Mouse (Mus musculus) heart, embryonic 16.5 days (tissue): Measurements from ENCODE around the gene Egfem1. TPM values are rescaled to one million over a fixed set of nuclear protein-coding genes. Genes with fewer than 3 reads are reported as not detected.

ENCODE experiments used
- ATAC-seq: fragments of 200-750 bp; cut with Nextera tagmentation; replicated peaks from 2 replicates; pipeline ENCODE4 v1.8.0; 2017; ENCODE audit warnings: moderate number of reproducible peaks; ENCODE audit not compliant: insufficient read depth, low FRiP score; ENCODE audit errors: extremely low read depth
- H3K27ac ChIP-seq: fragments of 300-500 bp; sonication (generic); 2 replicates; pipeline ENCODE4 v1.5.1; 2014; ENCODE audit warnings: mild to moderate bottlenecking, low read length, control low read depth, moderate library complexity
- H3K27me3 ChIP-seq: fragments of 300-500 bp; sonication (generic); 2 replicates; pipeline ENCODE4 v1.6.1; 2014; ENCODE audit warnings: low read length, mixed read lengths; ENCODE audit not compliant: control insufficient read depth, insufficient read depth
- H3K36me3 ChIP-seq: fragments of 300-500 bp; sonication (generic); 2 replicates; pipeline ENCODE4 v1.6.1; 2014; ENCODE audit not compliant: control insufficient read depth, insufficient read depth
- H3K4me1 ChIP-seq: fragments of 300-500 bp; sonication (generic); 2 replicates; pipeline ENCODE4 v1.6.1; 2014; ENCODE audit warnings: low read length, mixed read lengths; ENCODE audit not compliant: control insufficient read depth, insufficient read depth
- H3K4me2 ChIP-seq: fragments of 300-500 bp; sonication (generic); 2 replicates; pipeline ENCODE4 v1.6.1; 2014; ENCODE audit warnings: low read depth, mild to moderate bottlenecking, control low read depth, low read length
- H3K4me3 ChIP-seq: fragments of 300-500 bp; sonication (generic); 2 replicates; pipeline ENCODE4 v1.5.1; 2014; ENCODE audit warnings: mild to moderate bottlenecking, control low read depth, low read length
- H3K9ac ChIP-seq: fragments of 300-500 bp; sonication (generic); 2 replicates; pipeline ENCODE4 v1.6.1; 2014; ENCODE audit warnings: low read length, control low read depth
- H3K9me3 ChIP-seq: fragments of 300-500 bp; sonication (generic); replicated peaks from 2 replicates; pipeline ENCODE4 v1.6.1; 2016; ENCODE audit warnings: low read length; ENCODE audit not compliant: control insufficient read depth
- WGBS: fragments of 180-500 bp; shearing (Covaris S2); extraction: QIAGEN DNeasy Blood & Tissue Kit; methylation state at CpG from one replicate; pipeline ENCODE4 v1.1.7; 2014; 5-methylcytosine and 5-hydroxymethylcytosine counted together
- polyA plus RNA-seq: library from polyadenylated mRNA; unstranded; fragments of >200 nt; fragmentation: Nextera tagmentation; extraction: Ambion mirVana; gene quantifications from 2 replicates; pipeline ENCODE4 v1.2.1, GENCODE M21; 2015

Egfem1 gene
- polyA plus RNA-seq, 1 experiment from 2014 or later = 0.95 TPM

DNA sequence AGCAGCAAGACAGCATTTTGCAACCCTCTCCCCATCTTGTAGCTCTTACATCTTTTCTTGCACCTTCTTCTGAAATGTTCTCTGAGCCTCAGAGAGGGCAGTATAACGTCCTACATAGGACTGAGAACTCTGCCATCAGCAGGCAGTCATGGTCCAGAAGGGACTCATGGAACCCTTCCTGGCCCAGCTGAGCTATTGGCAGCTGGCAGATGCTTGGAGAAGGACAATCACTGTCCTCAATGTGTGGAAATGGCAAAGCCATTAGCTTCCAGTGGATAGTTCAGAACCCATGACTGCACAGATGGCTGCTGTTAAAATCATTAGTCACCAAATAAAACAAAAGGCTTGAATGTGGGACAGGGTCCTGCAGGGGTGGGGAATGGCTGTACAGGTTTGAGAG is 35.6 kb downstream of the Egfem1 start:
- H3K4me3 ChIP-seq = no peak overlapping the region
- no peak overlapping the region for H3K27ac ChIP-seq
- H3K9ac ChIP-seq = no peak overlapping the region
- H3K27me3 ChIP-seq = no peaks in the 10 kb centered on the region
- H3K36me3 ChIP-seq = no peaks in the 10 kb centered on the region
- no peak for ATAC-seq
- no peaks in the 10 kb centered on the region for H3K9me3 ChIP-seq
- H3K4me1 ChIP-seq = no peaks in the 10 kb centered on the region
- H3K4me2 ChIP-seq = no peak overlapping the region
- WGBS = 53% methylated on average over 1 of the region's 1 CpGs

DNA sequence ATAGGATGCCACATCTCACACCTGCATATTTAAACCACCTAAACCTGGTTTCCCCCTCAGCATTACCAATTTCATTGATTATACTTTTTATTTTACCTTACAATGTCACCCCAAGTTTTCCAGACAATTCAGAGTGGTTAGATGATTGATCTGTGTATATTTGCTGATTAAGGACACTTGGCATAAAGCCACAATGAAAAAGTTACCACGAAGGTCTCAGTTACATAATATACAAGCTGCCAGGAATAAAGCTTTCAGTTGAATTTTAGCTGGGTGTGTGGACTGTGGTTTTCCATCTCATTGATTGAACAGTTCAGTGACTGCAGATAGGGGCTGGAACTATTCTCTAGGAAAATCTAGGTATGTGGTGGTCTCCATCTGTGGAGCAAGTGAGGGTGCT is 40.7 kb downstream of the Egfem1 start:
- Histone ChIP-seq H3K9ac (no peak overlapping the region), H3K4me1 (no peaks in the 10 kb centered on the region), H3K36me3 (no peaks in the 10 kb centered on the region), H3K4me3 (no peak overlapping the region), H3K4me2 (no peak overlapping the region), H3K9me3 (no peaks in the 10 kb centered on the region), H3K27ac (no peak overlapping the region), H3K27me3 (no peaks in the 10 kb centered on the region)
- 58% methylated on average over 1 of the region's 1 CpGs for WGBS
- ATAC-seq = no peak

DNA sequence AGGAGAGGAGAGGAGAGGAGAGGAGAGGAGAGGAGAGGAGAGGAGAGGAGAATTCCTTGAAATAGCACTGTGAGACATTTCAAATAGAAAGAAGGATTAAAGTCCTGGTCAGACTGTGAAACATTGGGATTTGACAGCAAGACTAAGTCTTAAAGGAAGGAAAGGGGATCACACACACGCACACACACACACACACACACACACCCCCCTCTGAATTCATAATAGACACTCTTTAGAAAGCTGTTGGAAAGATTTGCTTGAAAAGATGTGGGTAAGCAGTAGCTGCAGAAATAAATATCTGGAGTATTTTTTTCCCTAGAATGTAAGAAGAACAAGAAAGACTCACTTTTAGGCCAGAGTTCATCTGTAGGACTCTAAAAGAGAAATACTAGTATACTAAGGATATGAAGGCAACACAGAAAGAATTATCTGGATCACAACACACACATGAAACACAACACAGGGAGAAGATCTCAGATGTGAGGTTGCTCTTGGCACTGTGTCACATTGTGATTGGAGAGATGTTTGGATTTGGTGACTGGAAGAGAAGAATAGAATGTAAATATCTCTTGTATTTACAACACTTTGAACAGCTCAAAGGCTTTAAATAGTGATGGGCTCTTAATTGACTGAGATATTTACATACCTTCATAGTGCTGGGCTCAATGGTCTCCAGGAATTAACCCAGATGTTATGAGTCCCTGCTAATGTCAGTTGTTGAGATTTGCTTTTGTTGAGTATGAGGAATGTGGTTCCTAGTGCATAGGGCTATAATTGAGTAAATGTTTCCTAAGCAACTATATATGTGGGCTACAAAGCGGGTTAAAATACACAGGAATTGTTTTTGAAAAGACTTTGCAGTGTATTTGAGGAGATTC is 50.5 kb downstream of the Egfem1 start:
- no peaks in the 10 kb centered on the region for H3K27me3 ChIP-seq
- no peak overlapping the region for H3K27ac ChIP-seq
- no peaks in the 10 kb centered on the region for H3K4me1 ChIP-seq
- no peak overlapping the region for H3K9ac ChIP-seq
- WGBS = 67% methylated on average over 2 of the region's 2 CpGs
- H3K4me3 ChIP-seq = no peak overlapping the region
- H3K36me3 ChIP-seq = no peaks in the 10 kb centered on the region
- ATAC-seq = no peak
- H3K4me2 ChIP-seq = no peak overlapping the region
- no peaks in the 10 kb centered on the region for H3K9me3 ChIP-seq

DNA sequence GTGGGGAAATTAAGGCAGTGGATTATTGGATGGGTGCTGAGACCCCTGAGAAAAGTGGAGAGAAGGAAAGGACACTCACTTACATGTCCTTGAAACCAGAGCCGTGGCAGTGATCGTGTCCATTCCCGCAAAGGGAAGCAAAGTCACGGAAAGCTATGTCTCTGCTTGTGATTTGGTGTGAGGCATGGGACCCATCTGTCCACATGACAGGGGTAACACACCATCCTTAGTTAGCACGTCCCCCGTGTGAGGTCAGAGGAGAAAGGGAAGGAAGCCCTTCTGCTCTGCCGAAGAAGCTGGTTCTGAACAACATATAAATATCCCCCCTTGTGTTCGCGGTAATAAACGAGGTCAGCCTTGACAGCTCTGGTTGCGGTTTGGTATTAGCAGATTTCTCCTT is 52.7 kb downstream of the Egfem1 start:
- 51% methylated on average over 11 of the region's 11 CpGs for WGBS
- Histone ChIP-seq H3K27me3 (no peaks in the 10 kb centered on the region), H3K27ac (no peak overlapping the region), H3K9me3 (no peaks in the 10 kb centered on the region), H3K9ac (no peak overlapping the region), H3K36me3 (no peaks in the 10 kb centered on the region), H3K4me1 (no peaks in the 10 kb centered on the region), H3K4me2 (no peak overlapping the region), H3K4me3 (no peak overlapping the region)
- no peak for ATAC-seq

DNA sequence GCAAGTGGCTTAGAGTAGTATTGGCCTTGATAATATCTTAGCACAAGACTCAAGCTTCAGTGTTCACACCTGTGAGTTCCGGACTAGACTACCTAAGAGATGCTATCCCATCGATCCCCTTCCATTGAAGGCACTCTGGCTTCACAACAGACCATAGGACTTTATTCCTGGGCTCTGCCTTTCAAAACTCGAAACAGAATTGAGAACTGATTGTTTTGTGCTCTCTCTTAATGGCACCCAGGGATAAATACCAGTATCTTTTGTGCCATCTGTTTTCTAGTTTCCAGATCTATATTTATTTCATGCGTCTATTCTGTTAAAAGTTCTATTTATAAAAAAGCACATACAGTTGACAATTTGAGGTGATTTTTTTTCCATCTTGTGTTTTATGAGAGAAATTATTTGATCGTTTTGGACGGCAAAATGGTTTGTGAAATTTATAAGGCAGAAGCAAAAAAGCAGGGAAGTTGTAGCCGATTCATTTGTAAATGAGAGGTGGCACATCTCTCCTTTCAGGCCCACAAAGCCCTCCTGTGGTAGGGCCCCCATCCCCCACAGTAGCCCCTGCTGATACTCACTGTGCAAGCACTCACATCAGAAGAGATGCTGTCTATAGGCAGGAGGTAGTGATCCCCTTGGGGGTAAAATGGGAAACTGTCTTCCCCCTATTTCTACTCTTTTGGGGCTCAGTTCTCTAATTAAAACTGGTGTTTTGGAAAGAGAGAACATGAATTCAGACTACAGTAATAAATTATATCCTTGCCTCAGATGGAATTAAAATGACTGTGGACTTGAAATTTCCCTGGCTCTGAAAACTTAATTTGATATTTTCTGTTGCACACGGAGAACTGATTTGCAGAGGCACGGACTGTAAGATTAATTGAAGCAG is 53.6 kb downstream of the Egfem1 start:
- Histone ChIP-seq H3K9me3 (no peaks in the 10 kb centered on the region), H3K4me2 (no peak overlapping the region), H3K27me3 (no peaks in the 10 kb centered on the region), H3K4me1 (no peaks in the 10 kb centered on the region), H3K36me3 (no peaks in the 10 kb centered on the region), H3K27ac (no peak overlapping the region), H3K9ac (no peak overlapping the region), H3K4me3 (no peak overlapping the region)
- ATAC-seq = no peak
- WGBS = 54% methylated on average over 9 of the region's 9 CpGs

DNA sequence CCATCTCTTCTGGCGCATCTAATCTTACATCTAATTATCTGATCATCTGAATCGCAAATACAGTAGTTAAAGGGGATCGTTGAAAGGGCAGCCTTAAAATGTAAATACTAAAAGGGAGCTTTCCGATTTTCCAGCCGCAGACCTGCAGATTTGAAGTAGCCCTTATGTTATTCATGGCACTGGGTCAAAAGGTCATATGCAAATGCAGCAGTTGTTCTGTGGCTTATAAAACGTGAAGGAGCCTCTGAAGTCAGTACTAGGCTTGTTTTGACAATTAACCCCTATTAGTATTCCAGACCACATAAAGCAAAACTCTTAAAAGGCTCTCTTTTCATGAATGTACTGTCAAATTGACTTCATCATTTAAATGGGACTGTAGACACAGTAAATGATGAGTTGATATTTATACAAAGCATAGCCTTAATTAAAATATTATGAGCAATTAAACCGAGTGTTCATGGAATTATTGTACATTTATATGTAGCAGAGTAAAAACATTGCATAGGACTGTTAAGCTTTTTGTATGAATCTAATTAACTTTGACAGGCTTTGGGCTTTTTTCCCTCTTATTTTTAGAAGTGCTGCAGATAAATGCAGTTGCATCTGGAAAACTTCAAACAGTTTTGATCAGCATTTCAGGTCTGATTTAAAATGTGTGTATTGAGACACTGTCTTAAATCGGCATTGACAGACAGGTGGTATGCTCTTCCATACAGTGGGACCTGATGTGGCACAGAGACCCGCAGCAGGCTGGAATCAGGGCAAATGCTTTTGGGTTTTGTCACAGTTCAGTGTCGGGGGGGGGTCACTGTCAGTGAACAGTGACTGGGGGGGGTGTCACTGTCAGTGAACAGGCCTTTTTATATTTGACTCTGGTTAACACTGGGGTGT is 54.5 kb downstream of the Egfem1 start:
- WGBS = 26% methylated on average over 10 of the region's 10 CpGs

DNA sequence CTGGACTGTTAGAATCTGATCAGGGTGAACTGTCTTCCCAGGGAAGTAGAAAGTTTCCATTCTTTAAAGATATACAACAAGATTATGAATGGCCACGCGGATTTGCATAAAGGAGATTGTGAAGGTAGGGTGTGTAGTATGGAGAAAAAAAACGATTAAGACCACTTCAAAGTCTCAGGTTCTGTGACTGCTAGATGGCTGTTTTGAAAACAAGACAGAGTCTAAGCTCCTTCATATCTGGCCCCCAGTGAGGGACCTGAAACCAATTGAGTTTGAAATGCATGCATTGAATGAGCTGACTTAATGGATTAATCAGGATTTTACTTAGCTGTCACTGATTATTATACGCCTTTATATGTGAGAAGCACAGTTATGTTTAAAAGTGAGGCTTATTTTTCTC is 86.6 kb downstream of the Egfem1 start:
- no peak overlapping the region for H3K9ac ChIP-seq
- H3K9me3 ChIP-seq = no peaks in the 10 kb centered on the region
- ATAC-seq = no peak
- no peak overlapping the region for H3K27ac ChIP-seq
- H3K4me1 ChIP-seq = no peaks in the 10 kb centered on the region
- no peak overlapping the region for H3K4me2 ChIP-seq
- no peak overlapping the region for H3K4me3 ChIP-seq
- WGBS = 80% methylated on average over 4 of the region's 4 CpGs
- no peaks in the 10 kb centered on the region for H3K27me3 ChIP-seq
- H3K36me3 ChIP-seq = no peaks in the 10 kb centered on the region

More for the DNA sequence above, 54.5 kb downstream of the Egfem1 start:
- no peaks in the 10 kb centered on the region for H3K9me3 ChIP-seq
- ATAC-seq = no peak
- H3K9ac ChIP-seq = no peak overlapping the region
- H3K4me1 ChIP-seq = no peaks in the 10 kb centered on the region
- H3K36me3 ChIP-seq = no peaks in the 10 kb centered on the region
- no peak overlapping the region for H3K27ac ChIP-seq
- no peak overlapping the region for H3K4me3 ChIP-seq
- H3K27me3 ChIP-seq = no peaks in the 10 kb centered on the region
- H3K4me2 ChIP-seq = no peak overlapping the region

DNA sequence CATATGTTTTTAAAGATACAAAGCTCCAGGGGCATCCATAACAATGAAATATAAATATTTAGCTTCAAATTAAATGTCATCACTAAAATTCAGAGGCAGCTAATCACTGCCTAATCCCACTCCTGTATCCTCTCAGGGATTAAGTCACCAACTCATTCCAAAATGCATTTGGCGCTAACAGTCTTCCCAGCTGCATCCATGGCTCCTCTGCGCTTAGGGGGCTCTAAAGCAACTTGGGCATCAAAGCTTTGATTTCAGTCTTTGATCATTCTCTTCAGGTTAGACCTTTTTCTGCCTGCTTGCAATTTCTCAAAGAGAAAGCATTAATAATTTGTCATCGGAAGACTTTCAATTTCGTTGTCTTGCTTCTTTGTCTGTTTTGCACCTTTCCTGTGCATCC is 87.2 kb downstream of the Egfem1 start:
- no peaks in the 10 kb centered on the region for H3K36me3 ChIP-seq
- H3K9ac ChIP-seq = no peak overlapping the region
- H3K4me3 ChIP-seq = no peak overlapping the region
- no peaks in the 10 kb centered on the region for H3K9me3 ChIP-seq
- no peaks in the 10 kb centered on the region for H3K27me3 ChIP-seq
- H3K4me2 ChIP-seq = no peak overlapping the region
- H3K27ac ChIP-seq = no peak overlapping the region
- H3K4me1 ChIP-seq = no peaks in the 10 kb centered on the region
- WGBS = 70% methylated on average over 4 of the region's 4 CpGs
- no peak for ATAC-seq
